Mouse (Mus musculus) cerebellum, postnatal 10 days (tissue): ENCODE measurements around the gene Arl16.

Experiments used
- DNase-seq, 2 experiments: peaks; one replicate each; pipeline ENCODE4 v3.0.0; 2021; ENCODE audit warnings: mixed read lengths in 2 of 2

The Arl16 gene

GRCm38 (mm10) chr11:120444106-120444505 lies 23.3 kb downstream of the Arl16 start:
- DNase-seq, result no peak

DNA sequence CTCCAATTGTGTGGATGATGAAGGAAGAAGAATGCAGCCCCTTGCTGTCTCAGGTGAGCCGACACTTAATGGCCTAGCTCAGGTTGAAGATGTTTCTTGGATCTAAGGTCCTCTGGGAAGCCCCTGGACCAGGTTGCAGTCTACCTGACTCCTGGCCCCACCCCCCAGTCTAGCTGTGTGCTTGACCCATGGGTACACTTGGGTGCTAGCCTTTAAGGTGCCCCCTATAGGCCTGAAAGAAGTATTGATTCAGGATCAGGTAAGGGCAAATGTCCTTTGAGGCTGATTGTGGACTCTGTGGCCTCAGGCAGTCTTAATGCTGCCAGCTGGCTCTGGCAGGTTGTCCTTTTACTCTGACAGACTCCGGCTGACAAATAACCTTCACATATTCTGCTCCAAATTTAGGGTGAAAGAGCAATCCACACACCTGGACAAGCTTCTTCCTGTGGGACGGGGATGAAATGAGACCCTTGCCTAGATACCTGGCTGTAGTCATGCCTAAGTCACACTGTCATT lies 24.6 kb downstream of the Arl16 start:
- DNase-seq, result no peak

GRCm38 (mm10) chr11:120442344-120442743 lies 25.1 kb downstream of the Arl16 start, which contains the start of gene Tspan10:
Gene Tspan10, plus strand, starts transcription at chr11:120442644.
- no peak for DNase-seq

GRCm38 (mm10) chr11:120437857-120438385 lies 29.5 kb downstream of the Arl16 start:
- no peak for DNase-seq

GRCm38 (mm10) chr11:120437152-120437856 lies 30.1 kb downstream of the Arl16 start, which contains the start of gene Nploc4:
Gene Nploc4, minus strand, starts transcription at chr11:120437708.
- peak; percentile 93 to 95 for DNase-seq

- DNase-seq, result no peak
These were observed 40.7 kb downstream of the Arl16 start for GRCm38 (mm10) chr11:120426727-120427126.

DNA sequence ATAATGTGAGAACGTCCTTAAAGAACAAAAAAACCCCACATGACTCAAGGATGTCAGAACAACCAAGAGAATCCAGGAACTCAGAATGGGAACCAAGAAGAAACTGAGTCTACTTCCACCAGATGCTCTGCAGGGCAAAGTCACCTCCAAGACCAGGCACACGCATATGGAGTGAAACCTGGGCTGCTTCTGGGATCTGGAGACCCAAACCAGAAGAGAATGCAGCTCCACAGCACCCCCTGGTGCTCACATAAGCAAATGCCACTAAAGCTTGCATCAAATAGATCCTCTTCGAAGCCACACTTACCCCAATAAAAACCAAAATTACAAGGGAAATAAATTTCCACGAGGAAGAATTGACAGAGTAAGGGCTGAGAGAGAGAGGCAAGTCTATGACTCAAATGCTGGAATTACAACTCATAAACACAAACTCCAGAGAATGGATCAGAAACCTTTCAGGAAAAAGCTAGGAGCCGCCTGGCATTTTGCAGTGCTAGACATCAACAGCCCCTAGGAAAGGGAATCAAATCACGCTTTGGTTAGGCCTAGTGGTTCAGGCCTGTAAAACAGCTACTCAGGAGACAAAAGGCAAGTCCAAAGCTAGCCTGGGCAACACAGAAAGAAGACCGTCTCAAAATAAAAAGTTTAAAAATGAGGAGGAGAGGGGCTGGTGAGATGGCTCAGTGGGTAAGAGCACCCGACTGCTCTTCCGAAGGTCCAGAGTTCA lies 43.7 kb downstream of the Arl16 start:
- peak; percentile 82 to 87 for DNase-seq

GRCm38 (mm10) chr11:120422651-120423568 lies 44.5 kb downstream of the Arl16 start:
- DNase-seq, result no peak

GRCm38 (mm10) chr11:120418592-120418991 lies 48.8 kb downstream of the Arl16 start:
- no peak for DNase-seq

GRCm38 (mm10) chr11:120417852-120418251 lies 49.6 kb downstream of the Arl16 start:
- no peak for DNase-seq
